Mouse (Mus musculus): ENCODE data around the gene Gm5622.
"Not testable (repeated sequence)": the region's sequence is repeated elsewhere in the genome, so short reads cannot be mapped to it uniquely, and the experiment has no call there.

Gm5622 gene

DNA sequence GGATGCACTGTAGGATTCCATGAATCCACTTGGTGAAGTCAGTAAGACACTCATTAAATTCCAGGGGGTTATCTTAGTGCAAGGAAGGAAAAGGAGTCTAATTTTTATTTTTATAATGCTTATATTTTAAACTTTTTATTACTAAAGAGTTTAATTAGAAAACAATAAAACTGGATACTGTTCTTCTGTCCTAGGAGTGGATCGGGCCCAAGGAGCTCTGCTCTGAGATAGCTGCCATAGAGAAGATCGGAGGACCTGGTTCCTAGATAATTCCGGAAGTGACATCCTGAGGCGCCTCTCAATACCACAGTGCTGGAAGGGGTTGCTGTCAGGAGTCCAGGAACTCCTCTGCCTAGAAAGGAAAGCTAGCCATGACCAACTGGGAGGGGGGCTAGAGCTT, at the start of gene Gm5622:
TSS of gene Gm5622 (plus strand) at position 301 of the 400 bp plus-strand sequence.
- CTCF ChIA-PET, result no interaction called here
- POLR2A ChIA-PET, result no interaction called here

DNA sequence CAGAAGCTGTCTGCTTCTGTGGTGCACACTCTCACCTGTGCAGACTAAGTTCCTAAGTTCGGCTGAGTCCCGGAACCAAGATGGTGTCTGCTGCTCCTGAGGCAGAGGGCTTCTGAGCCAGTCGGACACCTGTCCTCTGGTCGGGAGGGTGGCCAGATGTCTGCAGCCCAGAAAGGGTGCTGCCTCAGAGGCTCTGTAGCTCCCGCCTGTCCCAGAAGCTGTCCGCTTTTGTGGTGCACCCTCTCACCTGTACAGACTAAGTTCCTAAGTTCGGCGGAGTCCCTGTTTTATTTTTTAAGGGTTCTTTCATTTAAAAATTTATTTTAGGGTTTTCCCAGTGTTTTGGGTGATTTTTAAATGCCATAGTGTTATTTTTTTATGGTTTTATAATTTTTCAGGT, 45.2 kb upstream of the Gm5622 start:
- CTCF ChIA-PET, result no interaction called here

DNA sequence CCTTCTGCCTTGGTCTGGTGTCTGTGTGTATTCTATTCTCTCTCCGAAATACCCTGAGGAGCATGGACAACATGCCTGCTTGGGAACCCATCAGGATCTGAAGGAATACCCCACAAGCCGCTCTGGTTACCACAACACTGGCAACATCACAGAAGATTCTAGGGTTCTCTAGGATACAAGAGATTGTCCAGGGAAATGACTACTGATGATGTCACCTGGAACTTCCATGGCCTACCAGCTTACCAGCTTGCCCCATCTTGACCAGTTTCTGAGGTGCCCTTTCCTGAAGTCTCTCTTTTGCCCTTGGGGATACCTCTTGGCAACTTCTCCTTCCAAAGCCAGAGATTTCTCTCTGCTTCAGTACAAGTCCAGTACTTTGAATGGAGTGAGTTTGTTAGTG, 21.4 kb downstream of the Gm5622 start, which contains the start of gene Gm17175:
TSS of gene Gm17175 (minus strand) at position 101 of the 400 bp plus-strand sequence.
- CTCF ChIA-PET, result not testable (repeated sequence)

More for the DNA sequence above, 45.2 kb upstream of the Gm5622 start:
- POLR2A ChIA-PET, result no interaction called here

GRCm38 (mm10) chr14:51592039-51592438, 39.4 kb downstream of the Gm5622 start, which contains the start of gene Gm17174:
Gm17174 (minus strand) TSS chr14:51592139.
- POLR2A ChIA-PET, CTCF ChIA-PET: not testable (repeated sequence)

More for the DNA sequence above, 21.4 kb downstream of the Gm5622 start, which contains the start of gene Gm17175:
- POLR2A ChIA-PET, result not testable (repeated sequence)

DNA sequence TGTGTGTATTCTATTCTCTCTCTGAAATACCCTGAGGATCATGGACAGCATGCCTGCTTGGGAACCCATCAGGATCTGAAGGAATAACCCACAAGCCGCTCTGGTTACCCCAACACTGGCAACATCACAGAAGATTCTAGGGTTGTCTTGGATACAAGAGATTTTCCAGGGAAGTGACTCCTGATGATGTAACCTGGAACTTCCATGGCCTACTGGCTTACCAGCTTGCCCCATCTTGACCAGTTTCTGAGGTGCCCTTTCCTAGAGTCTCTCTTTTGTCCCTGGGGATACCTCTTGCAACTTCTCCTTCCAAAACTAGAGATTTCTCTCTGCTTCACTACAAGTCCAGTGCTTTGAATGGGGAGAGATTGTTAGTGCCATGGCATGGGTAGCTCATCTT, 58.6 kb downstream of the Gm5622 start, which contains the start of gene Gm17078:
TSS of gene Gm17078 (minus strand) at position 101 of the 400 bp plus-strand sequence.
- ChIA-PET POLR2A (no interaction called here), CTCF (no interaction called here)

GRCm38 (mm10) chr14:51632426-51632825, 79.8 kb downstream of the Gm5622 start:
- POLR2A ChIA-PET, CTCF ChIA-PET: not testable (repeated sequence)

- CTCF ChIA-PET, POLR2A ChIA-PET: not testable (repeated sequence)
Observed at GRCm38 (mm10) chr14:51635566-51635965, 83.0 kb downstream of the Gm5622 start, which contains the start of gene Gm4181. Gm4181 (minus strand) TSS chr14:51635666.

GRCm38 (mm10) chr14:51677269-51677668, 124.7 kb downstream of the Gm5622 start:
- ChIA-PET POLR2A (no interaction called here), CTCF (no interaction called here)

DNA sequence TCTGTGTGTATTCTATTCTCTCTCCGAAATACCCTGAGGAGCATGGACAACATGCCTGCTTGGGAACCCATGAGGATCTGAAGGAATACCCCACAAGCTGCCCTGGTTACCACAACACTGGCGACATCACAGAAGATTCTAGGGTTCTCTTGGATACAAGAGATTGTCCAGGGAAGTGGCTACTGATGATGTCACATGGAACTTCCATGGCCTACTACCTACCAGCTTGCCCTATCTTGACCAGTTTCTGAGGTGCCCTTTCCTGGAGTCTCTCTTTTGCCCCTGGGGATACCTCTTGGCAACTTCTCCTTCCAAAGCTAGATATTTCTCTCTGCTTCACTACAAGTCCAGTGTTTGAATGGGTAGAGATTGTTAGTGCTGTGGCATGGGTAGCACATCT, 142.8 kb downstream of the Gm5622 start, which contains the start of gene Gm17079:
TSS of gene Gm17079 (minus strand) at position 101 of the 400 bp plus-strand sequence.
- CTCF ChIA-PET, POLR2A ChIA-PET: not testable (repeated sequence)

Data from embryonic stem cell, embryonic (primary cell).